Mouse (Mus musculus) liver, embryonic 15.5 days (tissue): ENCODE data around the gene Noxred1. TPM values are rescaled to one million over a fixed set of nuclear protein-coding genes. Genes with fewer than 3 reads are reported as not detected.
A peak's percentile ranks its signal among the peaks of the same experiment; 100 is the strongest.
"Not testable (repeated sequence)": the region's sequence is repeated elsewhere in the genome, so short reads cannot be mapped to it uniquely, and the experiment has no call there.

Source experiments
- ATAC-seq: fragments of 200-750 bp; cut with Nextera tagmentation; 2 replicates; pipeline ENCODE4 v1.8.0; 2017; ENCODE audit warnings: moderate number of reproducible peaks, mild to moderate bottlenecking, moderate library complexity; ENCODE audit not compliant: insufficient read depth
- H3K27ac ChIP-seq: fragments of 300-500 bp; sonication (generic); replicated peaks from 2 replicates; pipeline ENCODE4 v1.5.1; 2015; ENCODE audit warnings: mild to moderate bottlenecking, inconsistent platforms
- H3K27me3 ChIP-seq: fragments of 300-500 bp; sonication (generic); 2 replicates; pipeline ENCODE4 v1.6.1; 2015; ENCODE audit warnings: mild to moderate bottlenecking, inconsistent platforms
- H3K36me3 ChIP-seq: fragments of 300-500 bp; sonication (generic); replicated peaks from 2 replicates; pipeline ENCODE4 v1.6.1; 2015; ENCODE audit warnings: moderate library complexity, mild to moderate bottlenecking, inconsistent platforms
- H3K4me1 ChIP-seq: fragments of 300-500 bp; sonication (generic); replicated peaks from 2 replicates; pipeline ENCODE4 v1.6.1; 2015; ENCODE audit warnings: inconsistent platforms
- H3K4me2 ChIP-seq: fragments of 300-500 bp; sonication (generic); 2 replicates; pipeline ENCODE4 v1.6.1; 2015; ENCODE audit warnings: moderate library complexity, mild to moderate bottlenecking, inconsistent platforms
- H3K4me3 ChIP-seq: fragments of 300-500 bp; sonication (generic); replicated peaks from 2 replicates; pipeline ENCODE4 v1.5.1; 2015; ENCODE audit warnings: mild to moderate bottlenecking, inconsistent platforms
- H3K9ac ChIP-seq: fragments of 300-500 bp; sonication (generic); 2 replicates; pipeline ENCODE4 v1.6.1; 2015; ENCODE audit warnings: moderate library complexity, mild to moderate bottlenecking, inconsistent platforms
- H3K9me3 ChIP-seq: fragments of 300-500 bp; sonication (generic); replicated peaks from 2 replicates; pipeline ENCODE4 v1.6.1; 2016; ENCODE audit warnings: inconsistent platforms
- WGBS: fragments of 180-500 bp; shearing (Covaris S2); methylation state at CpG from one replicate; pipeline ENCODE4 v1.1.7; 2015; ENCODE audit warnings: mixed read lengths; ENCODE audit not compliant: insufficient replicate concordance; 5-methylcytosine and 5-hydroxymethylcytosine counted together
- polyA plus RNA-seq: library from polyadenylated mRNA; unstranded; fragments of >200 nt; fragmentation: Nextera tagmentation; extraction: Ambion mirVana; gene quantifications from 2 replicates; pipeline ENCODE4 v1.2.1, GENCODE M21; 2015

Gene Noxred1
- polyA plus RNA-seq, 1 experiment from 2014 or later = 0.20 TPM

DNA sequence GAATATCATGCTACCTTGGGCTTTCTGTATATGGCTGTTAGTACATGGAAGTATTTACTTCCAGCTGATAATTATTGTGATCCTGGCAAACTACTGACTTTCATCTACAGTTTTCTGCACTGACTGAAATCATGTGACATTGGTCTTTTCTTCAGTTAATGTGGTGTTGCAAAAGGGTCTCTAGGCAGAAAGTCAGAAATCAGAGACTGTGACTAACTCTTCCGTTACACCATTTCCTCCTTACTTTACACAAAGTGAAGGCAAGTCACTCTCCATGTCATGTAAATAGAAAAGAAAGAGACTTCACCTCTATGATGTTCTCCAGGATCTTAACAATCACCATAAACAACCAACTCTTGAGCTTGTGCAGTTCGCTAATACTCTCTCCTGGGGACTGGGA lies 8.9 kb downstream of the Noxred1 start:
- no peak overlapping the region for H3K4me3 ChIP-seq
- H3K4me1 ChIP-seq = peaks cover 20% of the 10 kb centered on the region
- no peaks in the 10 kb centered on the region for H3K27me3 ChIP-seq
- no peaks in the 10 kb centered on the region for H3K9me3 ChIP-seq
- no peak for ATAC-seq
- no peak overlapping the region for H3K27ac ChIP-seq
- H3K4me2 ChIP-seq = no peak overlapping the region
- H3K9ac ChIP-seq = no peak overlapping the region
- H3K36me3 ChIP-seq = no peaks in the 10 kb centered on the region
- WGBS = 73% methylated on average over 2 of the region's 2 CpGs

GRCm38 (mm10) chr12:87226801-87227200 lies 11.7 kb downstream of the Noxred1 start:
- Histone ChIP-seq H3K9me3 (no peaks in the 10 kb centered on the region), H3K36me3 (no peaks in the 10 kb centered on the region), H3K4me2 (no peak overlapping the region), H3K4me3 (no peak overlapping the region), H3K27me3 (no peaks in the 10 kb centered on the region), H3K27ac (no peak overlapping the region), H3K9ac (no peak overlapping the region), H3K4me1 (peaks cover 21% of the 10 kb centered on the region)
- ATAC-seq = no peak
- 33% methylated on average over 7 of the region's 7 CpGs for WGBS

- Histone ChIP-seq H3K9me3 (no peaks in the 10 kb centered on the region), H3K4me1 (peaks cover 13% of the 10 kb centered on the region), H3K27me3 (no peaks in the 10 kb centered on the region), H3K36me3 (no peaks in the 10 kb centered on the region), H3K4me3 (no peak overlapping the region), H3K27ac (no peak overlapping the region), H3K9ac (no peak overlapping the region), H3K4me2 (peak overlapping the region; percentile 13; the same call in 1 of the 2 replicates)
- 44% methylated on average over 10 of the region's 10 CpGs for WGBS
- ATAC-seq = no peak
Observed at GRCm38 (mm10) chr12:87224950-87225349, 13.6 kb downstream of the Noxred1 start.

- no peak for ATAC-seq
- H3K9ac ChIP-seq = no peak overlapping the region
- no peaks in the 10 kb centered on the region for H3K27me3 ChIP-seq
- no peak overlapping the region for H3K27ac ChIP-seq
- H3K36me3 ChIP-seq = no peaks in the 10 kb centered on the region
- 67% methylated on average over 7 of the region's 7 CpGs for WGBS
- no peaks in the 10 kb centered on the region for H3K9me3 ChIP-seq
- H3K4me2 ChIP-seq = no peak overlapping the region
- no peak overlapping the region for H3K4me3 ChIP-seq
- no peaks in the 10 kb centered on the region for H3K4me1 ChIP-seq
Observed at GRCm38 (mm10) chr12:87219362-87219761, 19.2 kb downstream of the Noxred1 start.

DNA sequence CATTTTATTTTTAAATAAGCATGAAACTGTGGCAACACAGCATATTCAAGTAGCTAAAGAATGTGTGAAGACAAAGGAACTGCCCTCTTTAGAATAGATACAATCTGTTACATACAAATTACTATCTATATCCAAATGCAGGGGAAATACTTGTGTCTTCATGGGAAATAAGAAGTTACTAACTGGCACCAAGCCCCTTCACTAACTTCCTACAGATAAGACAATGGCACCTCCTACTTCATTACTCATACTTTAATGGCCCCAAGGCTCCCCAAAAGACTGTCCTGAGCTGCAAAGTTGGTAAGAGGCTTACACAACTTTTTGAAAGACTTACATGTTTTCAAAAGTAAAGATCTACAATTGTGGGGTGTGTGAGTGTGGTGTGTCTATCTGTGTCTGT lies 20.9 kb downstream of the Noxred1 start:
- no peak overlapping the region for H3K4me2 ChIP-seq
- no peak for ATAC-seq
- H3K9me3 ChIP-seq = no peaks in the 10 kb centered on the region
- H3K36me3 ChIP-seq = no peaks in the 10 kb centered on the region
- H3K4me1 ChIP-seq = no peaks in the 10 kb centered on the region
- H3K9ac ChIP-seq = no peak overlapping the region
- 0 out of 2 replicates have a peak, but pooled peaks cover 3% of the 10 kb centered on the region for H3K27me3 ChIP-seq
- no peak overlapping the region for H3K4me3 ChIP-seq
- H3K27ac ChIP-seq = no peak overlapping the region

DNA sequence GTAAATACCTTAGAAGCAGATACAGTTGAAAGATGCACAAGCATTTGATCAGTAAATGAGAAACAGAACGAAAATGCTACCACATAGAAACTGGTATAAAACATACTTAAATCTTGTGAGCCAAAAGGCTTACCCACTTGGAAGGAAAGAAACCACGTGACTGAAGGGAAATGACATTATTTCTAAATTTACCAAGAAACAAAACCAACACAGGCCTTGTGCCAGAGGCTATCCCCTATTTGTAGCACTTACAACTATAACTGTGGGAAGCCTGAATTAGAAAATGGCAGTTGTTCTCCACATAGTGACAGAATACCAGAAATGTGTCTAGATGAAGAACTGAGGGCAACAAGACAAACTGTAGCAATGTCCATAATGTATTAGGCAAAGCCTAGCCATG lies 22.5 kb downstream of the Noxred1 start:
- WGBS = 37% methylated on average over 2 of the region's 2 CpGs

DNA sequence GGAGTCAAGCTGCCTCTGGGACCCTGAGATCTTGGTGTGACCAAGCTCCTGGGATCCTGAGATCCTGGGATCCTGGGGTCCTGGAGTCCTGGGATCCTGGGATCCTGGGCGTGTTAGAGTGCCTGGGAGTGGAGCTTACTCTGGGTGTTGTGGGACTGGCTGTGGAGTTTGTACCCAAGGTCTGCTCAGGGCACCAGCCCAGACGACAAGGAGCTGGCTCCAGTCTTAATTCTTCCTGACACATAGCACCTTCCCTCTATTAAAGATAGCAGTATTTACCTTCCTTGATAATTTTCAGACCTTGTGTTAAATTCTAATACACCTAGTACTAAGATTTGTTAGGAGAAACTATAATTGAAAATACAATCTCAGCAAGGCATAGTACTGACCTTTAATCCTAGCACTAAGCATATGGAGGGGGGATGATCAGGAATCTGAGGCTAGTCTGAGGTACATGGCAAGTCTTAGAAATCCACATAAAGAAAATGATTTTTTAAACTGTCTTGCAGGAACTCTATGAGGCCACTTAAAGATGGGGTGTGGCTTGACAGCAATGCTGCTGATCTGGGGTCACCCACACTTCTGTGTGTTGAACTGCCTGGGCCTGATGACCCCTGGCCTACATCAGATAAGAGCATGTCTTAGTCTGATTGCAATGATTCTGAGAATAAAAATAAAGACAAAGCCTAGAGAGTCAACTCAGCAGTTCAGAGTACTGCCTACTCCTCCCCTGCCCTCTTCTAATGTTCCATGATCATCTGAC lies 25.5 kb downstream of the Noxred1 start:
- no peak for ATAC-seq
- H3K4me3 ChIP-seq = no peak overlapping the region
- no peak overlapping the region for H3K9ac ChIP-seq
- 0 out of 2 replicates have a peak, but pooled peaks cover 5% of the 10 kb centered on the region for H3K27me3 ChIP-seq
- no peak overlapping the region for H3K27ac ChIP-seq
- H3K4me2 ChIP-seq = no peak overlapping the region
- no peaks in the 10 kb centered on the region for H3K36me3 ChIP-seq
- no peaks in the 10 kb centered on the region for H3K9me3 ChIP-seq
- 45% methylated on average over 2 of the region's 2 CpGs for WGBS
- no peaks in the 10 kb centered on the region for H3K4me1 ChIP-seq

More for the DNA sequence above, 22.5 kb downstream of the Noxred1 start:
- no peak for ATAC-seq
- Histone ChIP-seq H3K9ac (no peak overlapping the region), H3K27me3 (0 out of 2 replicates have a peak, but pooled peaks cover 5% of the 10 kb centered on the region), H3K36me3 (no peaks in the 10 kb centered on the region), H3K4me1 (no peaks in the 10 kb centered on the region), H3K4me3 (no peak overlapping the region), H3K4me2 (no peak overlapping the region), H3K27ac (no peak overlapping the region), H3K9me3 (no peaks in the 10 kb centered on the region)

DNA sequence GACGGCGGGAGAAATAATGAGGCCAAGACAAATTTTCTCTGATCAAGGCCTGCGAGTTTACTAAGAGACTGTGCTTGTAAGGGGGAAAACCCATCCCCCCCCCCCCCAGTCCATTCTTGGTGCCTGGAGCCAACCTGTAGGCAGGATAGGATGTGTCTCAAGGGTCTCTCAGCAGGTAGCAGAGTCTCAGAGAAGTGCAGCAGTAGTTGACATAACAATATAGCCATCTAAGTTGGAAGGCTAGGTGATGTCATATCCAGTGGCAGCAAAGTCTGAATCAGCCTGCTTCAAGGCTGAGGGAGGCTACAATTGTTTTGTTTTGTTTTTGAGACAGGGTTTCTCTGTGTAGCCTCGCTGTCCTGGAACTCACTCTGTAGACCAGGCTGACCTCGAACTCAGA lies 32.7 kb downstream of the Noxred1 start:
- H3K4me3 ChIP-seq, ATAC-seq, H3K9ac ChIP-seq, H3K27ac ChIP-seq, H3K9me3 ChIP-seq, H3K36me3 ChIP-seq, H3K4me2 ChIP-seq, H3K4me1 ChIP-seq: not testable (repeated sequence)
- peaks cover 12% of the 10 kb centered on the region for H3K27me3 ChIP-seq
- 72% methylated on average over 5 of the region's 5 CpGs for WGBS

DNA sequence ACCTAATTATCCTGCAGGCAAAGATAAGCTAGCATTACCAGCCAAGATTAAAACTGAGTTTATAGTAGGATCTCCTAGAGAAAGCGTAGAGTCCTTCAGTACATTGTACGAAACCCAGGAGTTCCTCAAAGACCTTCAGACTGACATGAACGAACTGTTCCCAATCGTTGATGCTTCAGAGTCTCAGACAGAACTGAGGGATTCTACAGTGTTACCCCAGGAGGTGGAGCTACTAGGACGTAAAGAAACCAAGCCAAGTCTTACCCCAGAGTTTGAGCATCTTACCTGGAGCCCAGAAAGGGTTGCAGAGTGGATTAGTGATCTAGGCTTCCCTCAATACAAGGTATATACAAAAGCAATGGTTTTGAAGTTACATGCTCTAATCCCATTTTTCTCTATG lies 36.8 kb downstream of the Noxred1 start:
- Histone ChIP-seq H3K27ac (no peak overlapping the region), H3K27me3 (peaks cover 33% of the 10 kb centered on the region), H3K4me1 (peaks cover 18% of the 10 kb centered on the region), H3K9me3 (no peaks in the 10 kb centered on the region), H3K36me3 (no peaks in the 10 kb centered on the region), H3K4me2 (no peak overlapping the region), H3K9ac (no peak overlapping the region), H3K4me3 (no peak overlapping the region)
- WGBS = 48% methylated on average over 5 of the region's 5 CpGs
- no peak for ATAC-seq

DNA sequence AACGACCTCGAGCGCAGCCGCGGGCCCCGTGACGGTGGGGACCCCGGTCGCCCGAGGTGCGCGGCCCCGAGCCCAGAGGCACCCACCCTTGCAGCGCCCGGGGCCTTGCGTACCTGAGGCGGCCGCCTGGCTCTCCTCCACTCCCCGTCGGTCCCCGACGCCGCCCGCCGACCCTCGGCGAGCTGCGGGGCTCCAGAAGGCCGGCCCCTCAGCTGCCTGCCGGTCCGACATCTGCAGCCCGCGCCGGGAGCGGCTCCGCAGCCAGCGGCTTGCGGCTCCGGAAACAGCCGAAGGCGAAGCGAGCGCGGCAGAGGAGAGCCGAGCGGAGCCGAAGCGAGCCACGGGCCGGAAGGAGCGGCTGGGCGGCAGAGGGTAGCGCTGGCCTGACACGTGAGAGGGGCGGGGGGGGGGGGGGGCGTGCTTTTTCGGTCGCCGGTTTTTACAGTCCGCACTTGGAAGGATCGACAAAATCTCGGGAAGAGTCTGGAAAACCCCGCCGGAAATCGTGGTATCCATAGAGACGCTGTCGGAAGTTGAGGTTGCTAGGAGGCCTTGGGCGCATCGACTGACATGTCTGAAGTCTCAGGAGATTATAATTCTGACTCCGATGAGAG lies 38.5 kb downstream of the Noxred1 start, which contains the start of gene Tmed8:
TSS of gene Tmed8 (minus strand) at position 482 of the 614 bp plus-strand sequence.
- H3K36me3 ChIP-seq = no peaks in the 10 kb centered on the region
- peaks cover 18% of the 10 kb centered on the region for H3K4me1 ChIP-seq
- peak within 1 kb of the TSS; percentile 95 for H3K4me2 ChIP-seq
- H3K9me3 ChIP-seq = no peaks in the 10 kb centered on the region
- peak; percentile 83 for ATAC-seq
- under 1% methylated on average over 68 of the region's 70 CpGs for WGBS
- peak within 1 kb of the TSS; percentile 67 for H3K9ac ChIP-seq
- H3K27me3 ChIP-seq = peaks cover 33% of the 10 kb centered on the region
- peak within 1 kb of the TSS; percentile 71 for H3K4me3 ChIP-seq
- H3K27ac ChIP-seq = no peak within 1 kb of the TSS

GRCm38 (mm10) chr12:87199206-87199972 lies 39.1 kb downstream of the Noxred1 start, which contains the start of gene Samd15:
TSS of gene Samd15 (plus strand) at chr12:87199723.
- Histone ChIP-seq H3K4me2 (peak within 1 kb of the TSS; percentile 95), H3K4me3 (peak within 1 kb of the TSS; percentile 71), H3K9ac (peak within 1 kb of the TSS; percentile 67), H3K9me3 (no peaks in the 10 kb centered on the region), H3K27me3 (peaks cover 33% of the 10 kb centered on the region), H3K36me3 (no peaks in the 10 kb centered on the region), H3K4me1 (peaks cover 18% of the 10 kb centered on the region), H3K27ac (no peak within 1 kb of the TSS)
- WGBS = 1% methylated on average over 38 of the region's 38 CpGs
- peak; percentile 48 for ATAC-seq
